Mouse (Mus musculus) macrophage (primary cell): ENCODE measurements around the gene Utp18. TPM values are rescaled to one million over a fixed set of nuclear protein-coding genes. Genes with fewer than 3 reads are reported as not detected.
"Not testable (repeated sequence)": the region's sequence is repeated elsewhere in the genome, so short reads cannot be mapped to it uniquely, and the experiment has no call there.

ENCODE experiments used
- H3K27ac ChIP-seq: fragments of 350-480 bp; formaldehyde crosslinking; 2 replicates; pipeline ENCODE4 v1.9.0; 2021
- H3K36me3 ChIP-seq: fragments of 350-480 bp; formaldehyde crosslinking; 2 replicates; pipeline ENCODE4 v1.9.0; 2021; ENCODE audit errors: inconsistent target
- H3K4me3 ChIP-seq: fragments of 350-480 bp; formaldehyde crosslinking; 2 replicates; pipeline ENCODE4 v1.9.0; 2021; ENCODE audit errors: inconsistent target
- H3K79me2 ChIP-seq: fragments of 350-480 bp; formaldehyde crosslinking; 2 replicates; pipeline ENCODE4 v1.9.0; 2021; ENCODE audit errors: inconsistent target
- WGBS: methylation state at CpG from one replicate; pipeline ENCODE4 v1.1.7; 2026; ENCODE audit warnings: inconsistent platforms; ENCODE audit not compliant: missing documents; 5-methylcytosine and 5-hydroxymethylcytosine counted together
- polyA plus RNA-seq: library from polyadenylated mRNA; stranded (reverse); fragments of 250-400 nt; gene quantifications from 3 replicates; pipeline ENCODE4 v1.2.4, GENCODE M21; 2018; ENCODE audit warnings: inconsistent platforms
- total RNA-seq, 78 experiments: library from RNA; depleted of rRNA; stranded (reverse); fragments of 250-400 nt; gene quantifications; 1 replicate in 9 of 78; 2 replicates in 24 of 78; 3 replicates in 43 of 78; 4 replicates in 2 of 78; pipeline ENCODE4 v1.2.4; 2018; ENCODE audit warnings: inconsistent platforms in 56 of 78

Utp18 gene
- 10 to 100 TPM; 17.4 to 38.7 (median 30.1) TPM for total RNA-seq (2018; cell fraction: chromatin; rRNA removed)
- total RNA-seq (2018; cell fraction: cytosol; rRNA removed): 10 to 100 TPM; 14.0 to 19.6 (median 16.3) TPM
- 10 to 100 TPM; 11.3 to 31.0 (median 19.2) TPM for total RNA-seq (2018; cell fraction: nucleus; rRNA removed)
- 15.8 to 32.3 TPM (median 16.0 TPM) in 3 replicates for polyA plus RNA-seq

- Histone ChIP-seq H3K4me3 (peak within 1 kb of the TSS; percentile 66), H3K27ac (peak within 1 kb of the TSS; percentile 91), H3K79me2 (peaks cover 76% of the 10 kb centered on the region), H3K36me3 (0 out of 2 replicates have a peak, but pooled peaks cover 5% of the 10 kb centered on the region)
- 1% methylated on average over 68 of the region's 83 CpGs for WGBS
Observed at GRCm38 (mm10) chr11:93885572-93886410, at the start of gene Utp18, which contains the start of gene Mbtd1. Gene Utp18, minus strand, starts transcription at chr11:93885766. Gene Mbtd1, plus strand, starts transcription at chr11:93885852.

- H3K36me3 ChIP-seq: peaks cover 38% of the 10 kb centered on the region
- H3K79me2 ChIP-seq: no peaks in the 10 kb centered on the region
- H3K4me3 ChIP-seq: no peak overlapping the region
- no peak overlapping the region for H3K27ac ChIP-seq
Observed at GRCm38 (mm10) chr11:93929106-93929505, 43.5 kb upstream of the Utp18 start.

GRCm38 (mm10) chr11:93915019-93915418, 29.5 kb upstream of the Utp18 start:
- H3K79me2 ChIP-seq, H3K27ac ChIP-seq, H3K4me3 ChIP-seq: not testable (repeated sequence)
- WGBS: 93% methylated on average over 2 of the region's 2 CpGs
- peaks cover 56% of the 10 kb centered on the region for H3K36me3 ChIP-seq

GRCm38 (mm10) chr11:93911603-93912002, 26.0 kb upstream of the Utp18 start:
- Histone ChIP-seq H3K4me3 (no peak overlapping the region), H3K79me2 (no peaks in the 10 kb centered on the region), H3K27ac (no peak overlapping the region), H3K36me3 (peaks cover 65% of the 10 kb centered on the region)
- WGBS: 91% methylated on average over 3 of the region's 3 CpGs

- Histone ChIP-seq H3K36me3 (peaks cover 71% of the 10 kb centered on the region), H3K4me3 (no peak overlapping the region), H3K27ac (no peak overlapping the region), H3K79me2 (no peaks in the 10 kb centered on the region; the same call in 1 of the 2 replicates)
- 72% methylated on average over 9 of the region's 9 CpGs for WGBS
Observed at GRCm38 (mm10) chr11:93908829-93909228, 23.3 kb upstream of the Utp18 start.

- 62% methylated on average over 3 of the region's 3 CpGs for WGBS
- Histone ChIP-seq H3K79me2 (no peaks in the 10 kb centered on the region; the same call in 1 of the 2 replicates), H3K36me3 (peaks cover 61% of the 10 kb centered on the region), H3K27ac (no peak overlapping the region), H3K4me3 (no peak overlapping the region)
Observed at GRCm38 (mm10) chr11:93907839-93908238, 22.3 kb upstream of the Utp18 start.

GRCm38 (mm10) chr11:93906834-93907233, 21.3 kb upstream of the Utp18 start:
- no peak overlapping the region for H3K4me3 ChIP-seq
- H3K36me3 ChIP-seq: peaks cover 57% of the 10 kb centered on the region
- no peak overlapping the region for H3K27ac ChIP-seq
- H3K79me2 ChIP-seq: peaks cover 2% of the 10 kb centered on the region; the same call in 1 of the 2 replicates
- 93% methylated on average over 3 of the region's 4 CpGs for WGBS

- H3K36me3 ChIP-seq: 0 out of 2 replicates have a peak, but pooled peaks cover 4% of the 10 kb centered on the region
- H3K27ac ChIP-seq: no peak overlapping the region
- H3K79me2 ChIP-seq: peaks cover 48% of the 10 kb centered on the region; the same call in 1 of the 2 replicates
- WGBS: 86% methylated on average over 3 of the region's 3 CpGs
- no peak overlapping the region for H3K4me3 ChIP-seq
Observed at GRCm38 (mm10) chr11:93897732-93898131, 12.2 kb upstream of the Utp18 start.

- WGBS: 3% methylated on average over 3 of the region's 4 CpGs
- peak overlapping the region; percentile 44 for H3K27ac ChIP-seq
- H3K36me3 ChIP-seq: peaks cover 7% of the 10 kb centered on the region; the same call in 1 of the 2 replicates
Observed at GRCm38 (mm10) chr11:93887080-93887447, 1.5 kb upstream of the Utp18 start.

GRCm38 (mm10) chr11:93886411-93887079, 979 bp upstream of the Utp18 start:
- H3K79me2 ChIP-seq: peaks cover 84% of the 10 kb centered on the region
- H3K36me3 ChIP-seq: peaks cover 6% of the 10 kb centered on the region; the same call in 1 of the 2 replicates
- H3K4me3 ChIP-seq: peak overlapping the region; percentile 66
- peak overlapping the region; percentile 44 for H3K27ac ChIP-seq
- 2% methylated on average over 29 of the region's 34 CpGs for WGBS

More at GRCm38 (mm10) chr11:93887080-93887447, 1.5 kb upstream of the Utp18 start:
- Histone ChIP-seq H3K4me3 (peak overlapping the region; percentile 66), H3K79me2 (peaks cover 85% of the 10 kb centered on the region)

GRCm38 (mm10) chr11:93884901-93885571, 530 bp downstream of the Utp18 start:
- 0 out of 2 replicates have a peak overlapping the region, but pooled peaks have one; percentile 4 for H3K27ac ChIP-seq
- 0 out of 2 replicates have a peak, but pooled peaks cover 5% of the 10 kb centered on the region for H3K36me3 ChIP-seq
- peaks cover 69% of the 10 kb centered on the region for H3K79me2 ChIP-seq
- peak overlapping the region; percentile 57 for H3K4me3 ChIP-seq
- 1% methylated on average over 49 of the region's 81 CpGs for WGBS

GRCm38 (mm10) chr11:93884068-93884467, 1.5 kb downstream of the Utp18 start:
- peak overlapping the region; percentile 57; the same call in 1 of the 2 replicates for H3K4me3 ChIP-seq
- H3K27ac ChIP-seq: no peak overlapping the region
- 0 out of 2 replicates have a peak, but pooled peaks cover 5% of the 10 kb centered on the region for H3K36me3 ChIP-seq
- WGBS: 100% methylated on average over 4 of the region's 4 CpGs
- H3K79me2 ChIP-seq: peaks cover 59% of the 10 kb centered on the region

- Histone ChIP-seq H3K36me3 (peaks cover 21% of the 10 kb centered on the region), H3K4me3 (no peak overlapping the region), H3K27ac (peak overlapping the region; percentile 66), H3K79me2 (no peaks in the 10 kb centered on the region)
- WGBS: 65% methylated on average over 1 of the region's 1 CpGs
Observed at GRCm38 (mm10) chr11:93862638-93863037, 22.9 kb downstream of the Utp18 start.

GRCm38 (mm10) chr11:93862045-93862623, 23.4 kb downstream of the Utp18 start:
- no peak overlapping the region for H3K4me3 ChIP-seq
- peak overlapping the region; percentile 66 for H3K27ac ChIP-seq
- 89% methylated on average over 4 of the region's 4 CpGs for WGBS
- H3K79me2 ChIP-seq: no peaks in the 10 kb centered on the region
- peaks cover 18% of the 10 kb centered on the region for H3K36me3 ChIP-seq
